Mouse (Mus musculus): ENCODE results near the gene Ttc28. TPM values are rescaled to one million over a fixed set of nuclear protein-coding genes. Genes with fewer than 3 reads are reported as not detected.

Gene Ttc28
- total and polyA plus RNA-seq, 2 experiments from 2014 or later: 14.5 to 50.4 TPM

DNA sequence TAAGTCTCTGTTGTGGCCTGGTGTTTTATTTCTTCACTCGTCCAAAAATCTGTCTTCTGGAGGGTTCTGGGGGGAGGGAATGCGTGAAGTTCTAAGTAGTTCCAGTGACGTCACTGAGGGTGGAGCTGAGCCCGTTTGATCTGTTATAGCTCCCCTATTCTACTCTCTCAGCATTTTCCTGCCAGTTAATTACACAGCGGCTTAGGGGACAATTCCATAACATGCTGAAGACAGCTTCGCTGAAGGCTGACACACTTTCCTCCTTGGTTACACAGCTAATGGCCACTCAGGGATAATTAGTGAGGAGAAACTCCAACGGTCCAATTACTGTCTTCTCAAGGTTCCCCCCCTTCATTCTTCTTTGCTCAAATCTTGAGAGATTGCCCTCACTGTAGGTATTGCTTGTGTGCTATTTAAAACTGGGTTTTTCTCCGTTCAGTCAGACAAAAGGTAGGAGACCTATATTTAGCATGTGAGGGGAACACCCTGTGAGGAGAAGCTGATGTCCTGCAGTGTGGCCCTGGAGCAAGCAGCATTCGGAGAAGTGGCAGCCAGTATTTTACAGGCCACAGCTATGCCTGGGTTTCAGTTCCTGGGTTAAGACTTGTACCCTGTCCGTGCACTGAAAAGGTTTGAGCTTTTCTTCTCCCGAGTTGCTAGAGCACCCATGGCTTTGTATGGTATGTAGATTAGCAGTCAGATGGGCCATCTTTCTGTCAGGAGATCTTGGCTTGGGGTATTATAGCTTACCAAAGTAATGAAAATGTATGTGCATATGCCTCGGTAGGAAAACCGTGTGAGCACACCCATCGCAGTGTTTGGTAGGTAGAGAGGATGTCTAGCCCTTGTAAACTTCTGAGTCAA, 126.9 kb downstream of the Ttc28 start:
- Histone ChIP-seq H3K27ac (ENCODE audit: low read depth, low read length) (peak overlapping the region; percentile 82), H3K4me1 (ENCODE audit: insufficient read depth) (peaks cover 20% of the 10 kb centered on the region), H3K4me3 (ENCODE audit: low read depth, low read length) (no peak overlapping the region), H3K27me3 (ENCODE audit: insufficient read depth, low read length) (no peaks in the 10 kb centered on the region), H3K9me3 (ENCODE audit: low read length) (no peaks in the 10 kb centered on the region), H3K36me3 (ENCODE audit: insufficient read depth) (no peaks in the 10 kb centered on the region), H3K9ac (peak overlapping the region; percentile 18; the same call in 1 of the 2 replicates), H3K4me2 (ENCODE audit: low read depth) (0 out of 2 replicates have a peak overlapping the region, but pooled peaks have one; percentile 0)
- DNase-seq (peak; percentile 63), ATAC-seq (peak; percentile 45)
- WGBS: 22% methylated on average over 14 of the region's 14 CpGs
- no peak for TF ChIP-seq CTCF (IDR thresholded peaks at IDR 0.05; ENCODE audit: low read depth)

DNA sequence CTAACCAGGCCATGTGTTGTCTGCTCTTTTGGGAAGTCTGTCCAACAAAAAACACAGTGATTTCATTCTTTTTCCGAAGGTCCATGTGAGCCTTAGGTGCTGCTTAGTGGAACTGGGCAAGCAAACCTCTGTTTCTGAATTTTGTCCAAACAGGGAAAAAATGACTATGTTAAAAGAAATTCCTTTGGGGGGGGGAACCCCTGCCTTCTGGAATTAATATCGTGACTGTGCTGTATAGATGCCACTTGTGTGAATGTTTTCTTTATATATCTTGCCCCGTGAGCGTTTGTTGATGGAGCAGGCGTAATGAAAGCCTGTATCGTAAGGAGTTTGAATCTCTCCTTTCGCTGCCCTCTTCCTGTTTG, 127.5 kb downstream of the Ttc28 start:
- ATAC-seq (no peak), DNase-seq (no peak)
- Histone ChIP-seq H3K4me1 (ENCODE audit: insufficient read depth) (peaks cover 23% of the 10 kb centered on the region), H3K9ac (0 out of 2 replicates have a peak overlapping the region, but pooled peaks have one; percentile 18), H3K36me3 (ENCODE audit: insufficient read depth) (no peaks in the 10 kb centered on the region), H3K27ac (ENCODE audit: low read depth, low read length) (peak overlapping the region; percentile 31), H3K4me3 (ENCODE audit: low read depth, low read length) (no peak overlapping the region), H3K4me2 (ENCODE audit: low read depth) (no peak overlapping the region), H3K27me3 (ENCODE audit: insufficient read depth, low read length) (no peaks in the 10 kb centered on the region), H3K9me3 (ENCODE audit: low read length) (no peaks in the 10 kb centered on the region)
- no peak for TF ChIP-seq CTCF (IDR thresholded peaks at IDR 0.05; ENCODE audit: low read depth)
- 54% methylated on average over 7 of the region's 7 CpGs for WGBS

GRCm38 (mm10) chr5:111007900-111008299, 128.3 kb downstream of the Ttc28 start:
- Histone ChIP-seq H3K9me3 (ENCODE audit: low read length) (no peaks in the 10 kb centered on the region), H3K27me3 (ENCODE audit: insufficient read depth, low read length) (no peaks in the 10 kb centered on the region), H3K4me2 (ENCODE audit: low read depth) (no peak overlapping the region), H3K36me3 (ENCODE audit: insufficient read depth) (no peaks in the 10 kb centered on the region), H3K27ac (ENCODE audit: low read depth, low read length) (peak overlapping the region; percentile 35; the same call in 1 of the 2 replicates), H3K4me1 (ENCODE audit: insufficient read depth) (peaks cover 25% of the 10 kb centered on the region), H3K9ac (no peak overlapping the region), H3K4me3 (ENCODE audit: low read depth, low read length) (no peak overlapping the region)
- WGBS: 41% methylated on average over 8 of the region's 8 CpGs
- TF ChIP-seq CTCF (IDR thresholded peaks at IDR 0.05; ENCODE audit: low read depth): no peak
- ATAC-seq (no peak), DNase-seq (peak; percentile 66)

- 0 out of 2 replicates have a peak overlapping the region, but pooled peaks have one; percentile 35 for H3K27ac ChIP-seq (ENCODE audit: low read depth, low read length)
- no peaks in the 10 kb centered on the region for H3K36me3 ChIP-seq (ENCODE audit: insufficient read depth)
- ATAC-seq (no peak), DNase-seq (no peak)
- H3K4me2 ChIP-seq (ENCODE audit: low read depth): no peak overlapping the region
- no peaks in the 10 kb centered on the region for H3K27me3 ChIP-seq (ENCODE audit: insufficient read depth, low read length)
- WGBS: 73% methylated on average over 6 of the region's 6 CpGs
- H3K9ac ChIP-seq: no peak overlapping the region
- H3K4me1 ChIP-seq (ENCODE audit: insufficient read depth): peaks cover 25% of the 10 kb centered on the region
- H3K9me3 ChIP-seq (ENCODE audit: low read length): no peaks in the 10 kb centered on the region
- H3K4me3 ChIP-seq (ENCODE audit: low read depth, low read length): no peak overlapping the region
- no peak for TF ChIP-seq CTCF (IDR thresholded peaks at IDR 0.05; ENCODE audit: low read depth)
These were observed 128.8 kb downstream of the Ttc28 start for GRCm38 (mm10) chr5:111008431-111008830.

DNA sequence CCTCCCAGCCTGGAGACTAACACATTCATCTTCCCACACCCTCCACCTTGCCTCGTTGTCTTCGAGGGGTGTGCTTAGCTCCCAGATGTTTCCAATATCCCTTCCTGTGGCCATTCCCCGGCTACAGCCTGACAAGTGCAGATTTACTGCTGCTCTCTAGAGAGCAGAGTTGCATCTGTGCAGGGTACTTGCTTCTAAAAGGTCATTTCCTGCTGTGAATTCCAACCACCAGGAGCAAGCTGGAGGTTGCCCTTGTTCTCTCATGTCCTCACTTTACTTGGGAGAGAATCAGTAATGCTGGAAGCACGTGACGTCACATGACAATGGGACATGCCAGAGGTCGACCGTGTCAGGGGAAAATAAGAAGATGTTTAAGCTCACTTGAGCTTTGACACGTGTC, 131.7 kb downstream of the Ttc28 start:
- DNase-seq (no peak), ATAC-seq (no peak)
- Histone ChIP-seq H3K9ac (no peak overlapping the region), H3K27ac (ENCODE audit: low read depth, low read length) (no peak overlapping the region), H3K36me3 (ENCODE audit: insufficient read depth) (no peaks in the 10 kb centered on the region), H3K4me2 (ENCODE audit: low read depth) (no peak overlapping the region), H3K27me3 (ENCODE audit: insufficient read depth, low read length) (no peaks in the 10 kb centered on the region), H3K4me3 (ENCODE audit: low read depth, low read length) (no peak overlapping the region), H3K9me3 (ENCODE audit: low read length) (no peaks in the 10 kb centered on the region), H3K4me1 (ENCODE audit: insufficient read depth) (peaks cover 36% of the 10 kb centered on the region)
- peak; percentile 22 for TF ChIP-seq CTCF (IDR thresholded peaks at IDR 0.05; ENCODE audit: low read depth)
- WGBS: 67% methylated on average over 8 of the region's 8 CpGs

GRCm38 (mm10) chr5:111012064-111012463, 132.5 kb downstream of the Ttc28 start:
- H3K27ac ChIP-seq (ENCODE audit: low read depth, low read length): 0 out of 2 replicates have a peak overlapping the region, but pooled peaks have one; percentile 10
- no peaks in the 10 kb centered on the region for H3K9me3 ChIP-seq (ENCODE audit: low read length)
- H3K4me3 ChIP-seq (ENCODE audit: low read depth, low read length): no peak overlapping the region
- no peaks in the 10 kb centered on the region for H3K36me3 ChIP-seq (ENCODE audit: insufficient read depth)
- no peak for ATAC-seq
- DNase-seq: no peak
- no peaks in the 10 kb centered on the region for H3K27me3 ChIP-seq (ENCODE audit: insufficient read depth, low read length)
- peaks cover 28% of the 10 kb centered on the region for H3K4me1 ChIP-seq (ENCODE audit: insufficient read depth)
- H3K4me2 ChIP-seq (ENCODE audit: low read depth): no peak overlapping the region
- WGBS: 68% methylated on average over 11 of the region's 11 CpGs
- TF ChIP-seq CTCF (IDR thresholded peaks at IDR 0.05; ENCODE audit: low read depth): no peak
- no peak overlapping the region for H3K9ac ChIP-seq

GRCm38 (mm10) chr5:111012587-111012986, 133.0 kb downstream of the Ttc28 start:
- Histone ChIP-seq H3K4me1 (ENCODE audit: insufficient read depth) (peaks cover 23% of the 10 kb centered on the region), H3K9ac (no peak overlapping the region), H3K27me3 (ENCODE audit: insufficient read depth, low read length) (no peaks in the 10 kb centered on the region), H3K4me3 (ENCODE audit: low read depth, low read length) (no peak overlapping the region), H3K27ac (ENCODE audit: low read depth, low read length) (0 out of 2 replicates have a peak overlapping the region, but pooled peaks have one; percentile 10), H3K4me2 (ENCODE audit: low read depth) (no peak overlapping the region), H3K36me3 (ENCODE audit: insufficient read depth) (no peaks in the 10 kb centered on the region), H3K9me3 (ENCODE audit: low read length) (no peaks in the 10 kb centered on the region)
- ATAC-seq (no peak), DNase-seq (no peak)
- TF ChIP-seq CTCF (IDR thresholded peaks at IDR 0.05; ENCODE audit: low read depth): no peak
- WGBS: 78% methylated on average over 7 of the region's 7 CpGs
